Mouse (Mus musculus) midbrain, embryonic 11.5 days (tissue): ENCODE data around the gene Olfr630. TPM values are rescaled to one million over a fixed set of nuclear protein-coding genes. Genes with fewer than 3 reads are reported as not detected.
A peak's percentile ranks its signal among the peaks of the same experiment; 100 is the strongest.
"Not testable (repeated sequence)": the region's sequence is repeated elsewhere in the genome, so short reads cannot be mapped to it uniquely, and the experiment has no call there.

Experiments used
- ATAC-seq: fragments of 200-750 bp; cut with Nextera tagmentation; 2 replicates; pipeline ENCODE4 v1.8.0; 2017; ENCODE audit warnings: moderate TSS enrichment, moderate library complexity; ENCODE audit not compliant: low FRiP score
- DNase-seq: peaks from one replicate; pipeline ENCODE4 v3.0.0; 2015; ENCODE audit warnings: low spot score; ENCODE audit errors: missing footprints
- H3K27ac ChIP-seq: fragments of 300-500 bp; sonication (generic); 2 replicates; pipeline ENCODE4 v1.5.1; 2014; ENCODE audit warnings: low read depth, low read length
- H3K27me3 ChIP-seq: fragments of 300-500 bp; sonication (generic); 2 replicates; pipeline ENCODE4 v1.6.1; 2014; ENCODE audit warnings: mild to moderate bottlenecking, low read length, moderate library complexity, mixed read lengths; ENCODE audit not compliant: control insufficient read depth, insufficient read depth
- H3K36me3 ChIP-seq: fragments of 300-500 bp; sonication (generic); 2 replicates; pipeline ENCODE4 v1.6.1; 2014; ENCODE audit warnings: mild to moderate bottlenecking, low read length, moderate library complexity, mixed read lengths; ENCODE audit not compliant: control insufficient read depth, insufficient read depth
- H3K4me1 ChIP-seq: fragments of 300-500 bp; sonication (generic); 2 replicates; pipeline ENCODE4 v1.6.1; 2014; ENCODE audit warnings: low read length; ENCODE audit not compliant: control insufficient read depth, insufficient read depth
- H3K4me2 ChIP-seq: fragments of 300-500 bp; sonication (generic); 2 replicates; pipeline ENCODE4 v1.6.1; 2014; ENCODE audit warnings: mild to moderate bottlenecking, moderate library complexity
- H3K4me3 ChIP-seq: fragments of 300-500 bp; sonication (generic); 2 replicates; pipeline ENCODE4 v1.5.1; 2014; ENCODE audit warnings: low read depth, low read length
- H3K9ac ChIP-seq: fragments of 300-500 bp; sonication (generic); 2 replicates; pipeline ENCODE4 v1.6.1; 2014; ENCODE audit warnings: low read length
- H3K9me3 ChIP-seq: fragments of 300-500 bp; sonication (generic); 2 replicates; pipeline ENCODE4 v1.6.1; 2016; ENCODE audit warnings: low read length; ENCODE audit not compliant: control insufficient read depth
- WGBS: fragments of 180-500 bp; shearing (Covaris S2); extraction: QIAGEN DNeasy Blood & Tissue Kit; methylation state at CpG from one replicate; pipeline ENCODE4 v1.1.7; 2014; 5-methylcytosine and 5-hydroxymethylcytosine counted together
- polyA plus RNA-seq: library from polyadenylated mRNA; unstranded; fragments of >200 nt; fragmentation: Nextera tagmentation; extraction: Ambion mirVana; gene quantifications from 2 replicates; pipeline ENCODE4 v1.2.1, GENCODE M21; 2014

Olfr630 gene
- not detected in 2 replicates for polyA plus RNA-seq

DNA sequence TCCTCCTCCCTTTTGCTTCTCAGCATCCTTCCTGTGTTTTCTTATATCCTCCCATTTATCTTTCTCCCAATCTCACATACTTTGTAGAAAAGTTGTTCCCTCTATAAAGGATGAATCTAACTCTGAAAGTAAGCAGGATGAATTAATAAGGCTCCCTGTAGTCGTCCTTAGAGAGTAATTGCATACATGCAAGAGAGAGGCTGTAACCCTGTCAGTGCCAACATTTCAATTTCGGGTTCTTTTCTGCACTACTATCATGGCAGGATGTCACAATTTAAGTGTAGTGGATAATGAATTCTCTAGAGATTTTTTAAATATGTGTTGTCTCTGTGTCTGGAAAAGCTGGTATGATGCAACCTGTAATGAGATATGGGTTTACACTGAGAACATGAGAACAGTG is at the start of gene Olfr630:
Gene Olfr630 (minus strand): TSS at position 101 of the 400 bp plus-strand sequence.
- no peak for ATAC-seq
- DNase-seq = no peak
- Histone ChIP-seq H3K4me3 (no peak within 1 kb of the TSS), H3K36me3 (no peaks in the 10 kb centered on the region), H3K9ac (no peak within 1 kb of the TSS), H3K4me1 (no peaks in the 10 kb centered on the region), H3K4me2 (no peak within 1 kb of the TSS), H3K27me3 (no peaks in the 10 kb centered on the region), H3K27ac (no peak within 1 kb of the TSS), H3K9me3 (no peaks in the 10 kb centered on the region)
- WGBS = 55% methylated on average over 2 of the region's 2 CpGs

DNA sequence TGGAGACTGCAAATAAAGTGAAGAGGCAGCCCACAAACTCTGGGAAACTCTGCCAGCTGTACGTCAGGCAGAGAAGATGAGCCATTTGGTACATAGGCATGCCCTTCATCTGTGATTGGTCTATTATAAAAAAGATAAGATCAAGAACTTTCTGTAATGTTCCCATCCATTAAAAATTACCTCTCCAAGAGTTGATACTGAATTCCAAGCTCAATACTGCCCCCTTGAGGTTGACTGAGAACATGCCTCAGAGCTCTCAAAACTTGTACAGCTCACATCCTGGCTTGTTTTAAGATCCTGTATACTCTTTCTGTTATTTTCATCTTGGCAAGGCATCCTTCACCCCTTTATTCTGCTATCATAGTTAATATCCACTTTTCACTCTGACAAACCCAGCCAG is 49.7 kb upstream of the Olfr630 start:
- Histone ChIP-seq H3K4me2 (no peak overlapping the region), H3K9ac (no peak overlapping the region), H3K27ac (no peak overlapping the region), H3K4me1 (no peaks in the 10 kb centered on the region), H3K4me3 (no peak overlapping the region), H3K9me3 (no peaks in the 10 kb centered on the region), H3K27me3 (no peaks in the 10 kb centered on the region), H3K36me3 (no peaks in the 10 kb centered on the region)
- WGBS = 81% methylated on average over 1 of the region's 1 CpGs
- DNase-seq (peak; percentile 82), ATAC-seq (peak; percentile 57; the same call in 1 of the 2 replicates)

DNA sequence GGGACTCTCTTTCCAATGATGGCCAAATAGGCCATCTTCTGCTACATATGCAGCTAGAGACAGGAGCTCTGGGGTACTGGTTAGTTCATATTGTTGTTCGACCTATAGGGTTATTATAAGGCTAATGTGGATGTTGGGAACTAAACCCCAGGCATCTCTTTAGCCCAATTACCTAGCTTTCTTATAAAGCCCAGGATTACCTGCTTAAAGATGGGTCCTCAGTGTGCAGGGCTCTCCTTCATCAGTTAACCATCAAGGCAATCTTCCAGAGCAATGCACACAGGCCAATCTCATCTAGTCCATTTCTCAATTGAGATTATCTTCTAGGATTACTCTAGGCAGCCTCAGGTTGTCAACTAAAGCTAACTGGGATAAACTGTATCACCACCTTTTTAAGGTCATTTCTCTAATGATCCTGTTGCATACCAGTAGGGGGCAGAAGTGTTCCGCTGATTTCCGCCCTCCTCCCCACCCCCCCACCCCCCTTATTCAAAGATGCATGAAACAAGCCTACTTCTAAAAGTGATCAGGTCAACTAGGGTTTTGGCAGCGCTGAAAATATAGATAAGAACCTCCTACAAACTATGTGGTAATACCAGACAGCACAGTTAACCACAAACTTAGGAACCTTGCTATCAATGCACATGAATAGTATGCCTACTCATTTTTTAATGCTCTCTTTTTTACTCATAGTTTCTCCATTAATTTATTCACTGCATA is 35.7 kb upstream of the Olfr630 start:
- ATAC-seq = no peak
- H3K9me3 ChIP-seq = no peaks in the 10 kb centered on the region
- H3K36me3 ChIP-seq = no peaks in the 10 kb centered on the region
- no peak overlapping the region for H3K27ac ChIP-seq
- H3K27me3 ChIP-seq = no peaks in the 10 kb centered on the region
- no peak overlapping the region for H3K9ac ChIP-seq
- DNase-seq = no peak
- WGBS = 21% methylated on average over 4 of the region's 4 CpGs
- no peaks in the 10 kb centered on the region for H3K4me1 ChIP-seq
- no peak overlapping the region for H3K4me2 ChIP-seq
- no peak overlapping the region for H3K4me3 ChIP-seq

DNA sequence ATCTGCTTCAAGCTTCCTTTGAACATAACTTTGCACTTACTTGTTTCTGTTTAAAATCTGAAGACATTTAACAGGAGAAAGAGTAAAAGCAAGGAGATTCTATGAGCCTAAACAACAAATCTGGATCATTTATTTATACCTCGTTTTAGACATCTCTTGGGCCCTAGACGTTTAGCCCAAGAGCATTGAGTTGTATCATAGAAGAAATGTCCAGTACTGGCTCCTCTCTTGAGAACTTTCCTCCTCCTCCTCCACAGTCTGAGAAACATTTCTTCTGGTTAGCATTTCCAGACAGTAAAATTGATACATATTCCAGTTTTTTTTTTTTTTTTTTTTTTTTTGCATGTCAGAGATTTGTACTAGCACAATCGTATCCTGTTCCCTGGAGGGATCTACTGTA is 34.6 kb upstream of the Olfr630 start, which contains the start of gene Olfr67:
Gene Olfr67 (minus strand): TSS at position 101 of the 400 bp plus-strand sequence.
- no peaks in the 10 kb centered on the region for H3K36me3 ChIP-seq
- no peak within 1 kb of the TSS for H3K4me2 ChIP-seq
- no peaks in the 10 kb centered on the region for H3K27me3 ChIP-seq
- H3K4me1 ChIP-seq = no peaks in the 10 kb centered on the region
- 85% methylated on average over 3 of the region's 3 CpGs for WGBS
- H3K9me3 ChIP-seq = no peaks in the 10 kb centered on the region
- no peak within 1 kb of the TSS for H3K4me3 ChIP-seq
- no peak within 1 kb of the TSS for H3K27ac ChIP-seq
- DNase-seq (no peak), ATAC-seq (no peak)
- no peak within 1 kb of the TSS for H3K9ac ChIP-seq

DNA sequence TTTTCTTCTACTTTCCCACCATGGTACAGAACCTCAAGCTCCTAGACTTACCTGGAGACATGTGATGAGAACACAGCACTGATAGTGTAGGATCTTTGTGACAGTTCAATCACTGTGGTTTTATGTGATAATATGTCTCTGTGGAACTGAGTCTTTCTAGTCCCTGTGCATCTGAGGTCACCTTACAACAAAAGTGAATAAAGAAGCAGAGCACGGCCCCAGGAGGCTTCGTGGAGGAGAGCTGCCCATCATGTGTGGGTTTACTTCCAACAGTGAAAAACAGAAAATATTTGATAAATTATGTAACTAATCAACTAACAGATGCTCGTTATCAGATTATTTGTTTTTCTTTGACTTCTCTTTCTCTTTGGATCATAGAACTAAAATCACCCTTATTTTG is 22.5 kb upstream of the Olfr630 start, which contains the start of gene Olfr68:
Gene Olfr68 (minus strand): TSS at position 101 of the 400 bp plus-strand sequence.
- no peaks in the 10 kb centered on the region for H3K27me3 ChIP-seq
- no peak within 1 kb of the TSS for H3K4me3 ChIP-seq
- DNase-seq = no peak
- H3K9ac ChIP-seq = no peak within 1 kb of the TSS
- no peak for ATAC-seq
- no peaks in the 10 kb centered on the region for H3K9me3 ChIP-seq
- H3K27ac ChIP-seq = no peak within 1 kb of the TSS
- no peaks in the 10 kb centered on the region for H3K36me3 ChIP-seq
- 80% methylated on average over 3 of the region's 3 CpGs for WGBS
- H3K4me2 ChIP-seq = no peak within 1 kb of the TSS
- no peaks in the 10 kb centered on the region for H3K4me1 ChIP-seq

DNA sequence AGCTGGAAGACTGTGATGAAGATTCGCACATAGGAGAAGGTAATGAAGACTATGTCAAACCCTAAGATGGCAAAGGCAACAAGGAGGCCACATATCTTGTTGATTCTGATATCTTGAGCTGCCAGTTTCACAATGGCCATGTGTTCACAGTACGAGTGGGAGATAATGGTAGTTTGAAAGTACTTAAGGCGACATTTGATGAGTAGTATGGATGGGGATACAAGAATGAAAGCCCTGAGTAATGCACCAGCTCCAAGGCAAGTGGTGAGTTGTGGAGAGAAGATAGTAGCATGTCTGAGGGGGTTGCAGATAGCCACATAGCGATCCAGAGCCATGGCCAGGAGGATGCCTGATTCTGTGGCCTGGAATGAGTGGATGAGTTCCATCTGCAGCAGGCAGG is 20.5 kb upstream of the Olfr630 start:
- H3K4me2 ChIP-seq, DNase-seq, H3K4me1 ChIP-seq, H3K27ac ChIP-seq, H3K4me3 ChIP-seq, H3K9me3 ChIP-seq, H3K36me3 ChIP-seq, H3K27me3 ChIP-seq, ATAC-seq, H3K9ac ChIP-seq: not testable (repeated sequence)
- 83% methylated on average over 3 of the region's 4 CpGs for WGBS

DNA sequence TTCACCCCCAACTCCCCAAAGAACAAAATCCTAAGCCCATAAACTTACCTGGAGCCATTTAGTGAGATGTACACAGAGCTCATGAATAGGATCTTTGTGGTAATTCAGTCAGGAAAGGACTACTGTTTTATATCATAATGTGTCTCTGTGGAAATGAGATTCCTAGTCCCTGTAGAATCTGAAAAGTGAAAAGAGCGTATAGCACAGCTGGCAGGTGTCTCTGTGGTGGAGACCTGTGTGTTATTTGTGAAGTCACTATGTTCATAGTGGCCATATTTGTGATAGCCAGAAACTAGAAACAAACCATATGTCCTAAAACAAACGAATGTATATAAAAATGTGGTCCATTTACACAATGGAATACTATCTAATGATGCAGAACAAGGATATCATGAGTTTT is 14.4 kb upstream of the Olfr630 start, which contains the start of gene Olfr69:
Gene Olfr69 (minus strand): TSS at position 101 of the 400 bp plus-strand sequence.
- Histone ChIP-seq H3K9ac (no peak within 1 kb of the TSS), H3K27ac (no peak within 1 kb of the TSS), H3K4me3 (no peak within 1 kb of the TSS), H3K9me3 (no peaks in the 10 kb centered on the region), H3K27me3 (no peaks in the 10 kb centered on the region), H3K36me3 (no peaks in the 10 kb centered on the region), H3K4me2 (no peak within 1 kb of the TSS), H3K4me1 (no peaks in the 10 kb centered on the region)
- DNase-seq = no peak
- ATAC-seq = no peak
- WGBS = 73% methylated on average over 2 of the region's 2 CpGs

DNA sequence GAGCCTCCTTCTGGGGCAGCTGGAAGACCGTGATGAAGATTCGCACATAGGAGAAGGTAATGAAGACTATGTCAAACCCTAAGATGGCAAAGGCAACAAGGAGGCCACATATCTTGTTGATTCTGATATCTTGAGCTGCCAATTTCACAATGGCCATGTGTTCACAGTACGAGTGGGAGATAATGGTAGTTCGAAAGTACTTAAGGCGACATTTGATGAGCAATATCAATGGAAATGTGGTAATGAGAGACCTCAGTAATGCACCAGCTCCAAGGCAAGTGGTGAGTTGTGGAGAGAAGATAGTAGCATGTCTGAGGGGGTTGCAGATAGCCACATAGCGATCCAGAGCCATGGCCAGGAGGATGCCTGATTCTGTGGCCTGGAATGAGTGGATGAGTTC is 10.6 kb upstream of the Olfr630 start:
- not testable (repeated sequence) for H3K27me3 ChIP-seq, H3K9me3 ChIP-seq, ATAC-seq, H3K36me3 ChIP-seq, H3K27ac ChIP-seq, H3K4me2 ChIP-seq, H3K4me3 ChIP-seq, H3K4me1 ChIP-seq, DNase-seq, H3K9ac ChIP-seq
- 94% methylated on average over 6 of the region's 6 CpGs for WGBS

DNA sequence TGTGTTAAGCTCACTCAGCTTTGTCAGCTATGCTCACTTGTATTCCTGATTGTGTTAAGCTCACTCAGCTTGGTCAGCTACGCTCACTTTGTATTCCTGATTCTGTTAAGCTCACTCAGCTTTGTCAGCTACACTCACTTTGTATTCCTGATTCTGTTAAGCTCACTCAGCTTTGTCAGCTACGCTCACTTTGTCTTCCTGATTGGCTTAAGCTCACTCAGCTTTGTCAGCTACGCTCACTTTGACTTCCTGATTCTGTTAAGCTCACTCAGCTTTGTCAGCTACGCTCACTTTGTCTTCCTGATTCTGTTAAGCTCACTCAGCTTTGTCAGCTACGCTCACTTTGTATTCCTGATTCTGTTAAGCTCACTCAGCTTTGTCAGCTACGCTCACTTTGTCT is 5.1 kb upstream of the Olfr630 start:
- H3K4me3 ChIP-seq, ATAC-seq, DNase-seq, H3K36me3 ChIP-seq, H3K9ac ChIP-seq, H3K27me3 ChIP-seq, H3K4me2 ChIP-seq, H3K27ac ChIP-seq, H3K4me1 ChIP-seq, H3K9me3 ChIP-seq: not testable (repeated sequence)
- 92% methylated on average over 6 of the region's 6 CpGs for WGBS
